Mouse (Mus musculus): ENCODE measurements at regions not wholly inside any gene's neighbourhood (a gene's known extent, or its start where the extent isn't known, plus 50 kb on each side); places are given as distances from the start of the nearest gene placed in this dataset.

DNA sequence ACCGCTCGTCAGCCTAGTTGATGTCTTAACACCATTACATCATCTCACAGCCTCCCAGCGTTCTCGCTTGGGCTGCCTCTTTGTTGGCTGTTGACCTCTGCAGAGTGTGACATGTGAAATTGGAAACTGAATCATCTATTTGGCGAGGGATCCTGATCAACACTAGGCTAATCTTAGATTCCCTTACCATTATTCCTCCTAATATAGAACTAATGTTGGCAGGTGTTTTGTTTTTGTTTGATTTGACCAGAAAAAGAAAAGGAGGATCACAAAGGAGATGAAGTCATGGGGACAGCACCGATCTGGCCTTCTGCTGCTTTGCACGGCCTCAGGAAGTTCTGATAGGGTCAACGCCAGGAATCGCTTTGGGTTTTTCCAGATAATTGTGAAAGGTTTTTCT lies 131.0 kb downstream of the Ddx1 start:
- Histone ChIP-seq H3K27me3 (ENCODE audit: insufficient read depth, low read length) (no peaks in the 10 kb centered on the region), H3K4me1 (ENCODE audit: insufficient read depth, low read length) (no peaks in the 10 kb centered on the region), H3K4me2 (ENCODE audit: low read depth, low read length, poor library complexity, severe bottlenecking) (no peak overlapping the region), H3K9me3 (ENCODE audit: low read length) (no peaks in the 10 kb centered on the region), H3K9ac (replicated peaks; ENCODE audit: low read length, poor library complexity, severe bottlenecking) (no peak overlapping the region), H3K4me3 (ENCODE audit: low read depth, low read length) (no peak overlapping the region), H3K36me3 (ENCODE audit: insufficient read depth, low read length) (no peaks in the 10 kb centered on the region), H3K27ac (ENCODE audit: low read depth, low read length) (no peak overlapping the region)
- TF ChIP-seq CTCF (IDR thresholded peaks at IDR 0.05) = no peak
- WGBS = 70% methylated on average over 9 of the region's 9 CpGs
- DNase-seq (ENCODE audit: low spot score) = no peak
- no peak for ATAC-seq (ENCODE audit: low FRiP score)

DNA sequence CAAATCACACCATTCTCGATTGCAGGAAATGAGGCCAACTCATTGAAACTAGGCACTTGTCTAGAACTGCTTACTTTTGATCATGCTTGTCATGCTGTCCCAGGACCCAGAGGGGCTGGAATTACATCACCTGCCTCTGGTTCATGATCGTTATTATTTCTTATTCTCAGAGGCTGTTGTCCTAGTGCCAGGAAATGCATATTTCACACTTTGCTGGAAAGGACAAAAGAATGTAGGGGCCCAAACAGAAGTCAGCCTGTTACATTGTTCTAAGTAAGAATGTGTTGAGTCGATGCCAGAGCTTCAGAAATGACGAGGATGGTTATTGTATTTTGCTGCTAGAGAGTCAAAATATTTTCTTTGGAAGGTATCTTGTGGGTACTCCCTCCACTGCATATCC lies 134.7 kb downstream of the Ddx1 start:
- no peaks in the 10 kb centered on the region for H3K27me3 ChIP-seq (ENCODE audit: insufficient read depth, low read length)
- no peak for TF ChIP-seq CTCF (IDR thresholded peaks at IDR 0.05)
- no peaks in the 10 kb centered on the region for H3K36me3 ChIP-seq (ENCODE audit: insufficient read depth, low read length)
- H3K9me3 ChIP-seq (ENCODE audit: low read length) = no peaks in the 10 kb centered on the region
- H3K4me3 ChIP-seq (ENCODE audit: low read depth, low read length) = no peak overlapping the region
- 67% methylated on average over 4 of the region's 4 CpGs for WGBS
- no peak overlapping the region for H3K9ac ChIP-seq (replicated peaks; ENCODE audit: low read length, poor library complexity, severe bottlenecking)
- DNase-seq (ENCODE audit: low spot score) (no peak), ATAC-seq (ENCODE audit: low FRiP score) (no peak)
- no peak overlapping the region for H3K4me2 ChIP-seq (ENCODE audit: low read depth, low read length, poor library complexity, severe bottlenecking)
- H3K4me1 ChIP-seq (ENCODE audit: insufficient read depth, low read length) = no peaks in the 10 kb centered on the region
- no peak overlapping the region for H3K27ac ChIP-seq (ENCODE audit: low read depth, low read length)

DNA sequence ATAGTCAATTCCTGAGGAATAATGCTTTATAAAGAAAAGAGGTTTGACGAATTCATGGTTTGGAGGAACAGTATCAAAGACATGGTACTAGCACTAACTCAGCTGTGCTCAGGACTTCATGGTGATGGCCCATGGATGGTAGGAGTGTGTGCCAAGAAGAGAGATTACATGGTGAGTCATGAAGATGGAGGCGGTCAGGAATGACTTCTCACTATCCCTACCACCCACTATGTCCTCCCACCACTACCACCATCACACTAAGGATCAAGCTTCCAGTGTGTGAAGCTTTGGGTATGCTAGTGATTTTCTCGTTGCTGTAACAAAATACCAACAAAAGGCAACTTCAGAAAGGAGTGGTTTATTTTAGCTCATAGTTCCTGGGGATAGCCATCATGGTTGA lies 142.1 kb downstream of the Ddx1 start:
- TF ChIP-seq CTCF (IDR thresholded peaks at IDR 0.05) = no peak
- no peak overlapping the region for H3K4me2 ChIP-seq (ENCODE audit: low read depth, low read length, poor library complexity, severe bottlenecking)
- no peaks in the 10 kb centered on the region for H3K9me3 ChIP-seq (ENCODE audit: low read length)
- H3K27ac ChIP-seq (ENCODE audit: low read depth, low read length) = no peak overlapping the region
- H3K27me3 ChIP-seq (ENCODE audit: insufficient read depth, low read length) = no peaks in the 10 kb centered on the region
- H3K4me1 ChIP-seq (ENCODE audit: insufficient read depth, low read length) = 0 out of 2 replicates have a peak, but pooled peaks cover 3% of the 10 kb centered on the region
- DNase-seq (ENCODE audit: low spot score) (no peak), ATAC-seq (ENCODE audit: low FRiP score) (no peak)
- no peak overlapping the region for H3K4me3 ChIP-seq (ENCODE audit: low read depth, low read length)
- no peaks in the 10 kb centered on the region for H3K36me3 ChIP-seq (ENCODE audit: insufficient read depth, low read length)
- WGBS = 84% methylated on average over 3 of the region's 3 CpGs
- H3K9ac ChIP-seq (replicated peaks; ENCODE audit: low read length, poor library complexity, severe bottlenecking) = no peak overlapping the region

DNA sequence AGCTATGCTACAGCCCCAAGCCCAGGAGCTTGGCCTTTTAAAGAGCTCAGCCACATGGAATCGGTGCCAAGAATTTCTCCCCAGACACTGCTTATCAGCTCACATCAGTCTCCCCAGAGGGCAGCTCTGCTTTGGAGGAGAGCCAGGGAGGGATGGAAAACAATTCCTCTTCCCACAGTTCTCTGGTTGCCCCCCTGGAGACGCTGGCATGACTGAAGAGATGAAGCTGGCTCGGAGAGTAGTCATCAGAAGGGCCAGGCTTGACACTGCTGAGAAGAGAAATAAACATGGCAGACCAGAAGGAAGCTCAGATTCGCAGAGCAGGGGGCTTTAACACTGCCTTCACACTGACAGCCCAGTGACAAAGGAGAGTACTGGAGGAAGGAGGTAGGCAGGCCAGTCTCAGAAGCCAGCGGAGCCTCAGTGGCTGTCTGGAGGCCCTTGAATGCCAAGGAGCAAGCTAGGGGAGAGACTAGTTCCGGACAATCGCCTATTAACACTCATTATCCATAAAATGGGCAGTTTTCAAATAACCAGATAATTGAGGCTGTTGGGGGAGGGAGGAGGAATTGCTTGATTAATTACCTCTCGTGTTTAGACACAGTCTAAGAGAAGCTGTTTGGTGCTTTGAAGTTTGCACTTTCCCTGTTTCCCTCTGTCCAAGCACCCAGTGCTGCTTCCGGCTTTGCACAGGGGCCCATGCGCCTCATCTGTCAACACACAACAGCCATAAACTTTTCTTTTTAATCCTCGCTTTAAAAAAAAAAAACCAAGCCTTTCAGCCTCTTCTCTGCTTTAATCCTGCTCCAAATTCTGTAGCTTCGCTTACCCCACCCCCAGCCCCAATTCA lies 148.3 kb downstream of the Ddx1 start:
- Histone ChIP-seq H3K9me3 (ENCODE audit: low read length) (no peaks in the 10 kb centered on the region), H3K27ac (ENCODE audit: low read depth, low read length) (no peak overlapping the region), H3K9ac (replicated peaks; ENCODE audit: low read length, poor library complexity, severe bottlenecking) (no peak overlapping the region), H3K4me3 (ENCODE audit: low read depth, low read length) (no peak overlapping the region), H3K27me3 (ENCODE audit: insufficient read depth, low read length) (no peaks in the 10 kb centered on the region), H3K4me2 (ENCODE audit: low read depth, low read length, poor library complexity, severe bottlenecking) (no peak overlapping the region), H3K4me1 (ENCODE audit: insufficient read depth, low read length) (0 out of 2 replicates have a peak, but pooled peaks cover 3% of the 10 kb centered on the region), H3K36me3 (ENCODE audit: insufficient read depth, low read length) (no peaks in the 10 kb centered on the region)
- ATAC-seq (ENCODE audit: low FRiP score) (no peak), DNase-seq (ENCODE audit: low spot score) (peak; percentile 52)
- TF ChIP-seq CTCF (IDR thresholded peaks at IDR 0.05) = no peak
- WGBS = 36% methylated on average over 12 of the region's 12 CpGs

DNA sequence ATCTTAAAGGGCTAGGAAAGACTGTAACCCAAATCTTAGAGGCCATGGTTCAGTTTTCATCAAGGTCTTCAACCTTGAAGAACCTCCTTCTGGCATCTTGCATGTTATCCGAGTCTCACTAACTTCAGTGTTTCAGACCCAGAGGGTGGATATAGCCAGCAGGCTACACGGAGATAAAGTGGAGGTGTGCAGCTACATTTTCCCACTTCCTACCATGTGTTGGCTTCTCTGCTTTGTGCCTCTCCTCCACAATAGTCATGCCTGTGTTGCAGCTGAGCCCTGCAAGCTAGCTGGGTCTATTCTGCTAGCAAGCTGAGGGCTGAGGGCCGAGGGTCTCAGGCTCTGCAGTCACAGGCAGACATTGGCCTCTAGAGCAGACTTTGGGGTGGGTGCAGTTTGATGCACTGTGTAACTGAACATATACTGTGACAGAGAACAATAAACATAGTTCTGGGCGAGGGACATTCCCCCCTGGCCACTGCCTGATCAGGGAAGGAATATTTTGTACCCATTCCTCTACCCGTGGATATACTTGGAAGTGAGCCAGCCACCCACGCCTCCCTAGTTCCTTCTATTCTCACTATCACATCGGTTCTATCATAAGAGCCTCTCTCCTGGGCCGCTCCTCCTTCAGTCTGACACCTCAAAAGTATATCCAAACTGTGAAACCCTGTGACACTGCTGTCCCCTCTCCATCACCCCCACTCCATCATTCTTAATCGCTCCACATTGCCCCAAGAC lies 152.6 kb upstream of the Mycn start:
- WGBS = 79% methylated on average over 9 of the region's 9 CpGs
- Histone ChIP-seq H3K4me1 (ENCODE audit: insufficient read depth, low read length) (no peaks in the 10 kb centered on the region), H3K4me3 (ENCODE audit: low read depth, low read length) (no peak overlapping the region), H3K4me2 (ENCODE audit: low read depth, low read length, poor library complexity, severe bottlenecking) (no peak overlapping the region), H3K9me3 (ENCODE audit: low read length) (no peaks in the 10 kb centered on the region), H3K27ac (ENCODE audit: low read depth, low read length) (no peak overlapping the region), H3K27me3 (ENCODE audit: insufficient read depth, low read length) (no peaks in the 10 kb centered on the region), H3K36me3 (ENCODE audit: insufficient read depth, low read length) (no peaks in the 10 kb centered on the region), H3K9ac (replicated peaks; ENCODE audit: low read length, poor library complexity, severe bottlenecking) (no peak overlapping the region)
- no peak for TF ChIP-seq CTCF (IDR thresholded peaks at IDR 0.05)
- DNase-seq (ENCODE audit: low spot score) (no peak), ATAC-seq (ENCODE audit: low FRiP score) (no peak)

DNA sequence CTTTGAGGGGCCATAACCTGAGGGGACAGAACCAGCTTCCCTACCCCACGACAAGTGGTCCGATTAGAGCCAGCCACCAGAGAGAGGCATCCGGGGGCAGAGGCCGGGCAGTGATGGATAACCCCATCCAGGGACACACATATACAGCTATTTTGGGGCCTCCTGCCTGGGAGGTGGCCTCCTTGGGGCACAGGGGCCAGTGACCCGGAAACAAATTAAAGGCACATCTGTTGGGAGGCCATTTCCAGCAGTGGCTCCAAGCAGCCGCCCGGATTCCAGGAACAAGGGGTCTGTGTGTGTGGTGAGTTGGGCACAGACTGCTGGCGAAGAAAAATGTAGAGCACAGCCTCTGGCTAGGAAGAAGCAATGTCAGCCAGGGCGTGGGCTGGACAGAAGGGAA lies 144.2 kb upstream of the Mycn start:
- ATAC-seq (ENCODE audit: low FRiP score) (no peak), DNase-seq (ENCODE audit: low spot score) (no peak)
- Histone ChIP-seq H3K4me3 (ENCODE audit: low read depth, low read length) (no peak overlapping the region), H3K9ac (replicated peaks; ENCODE audit: low read length, poor library complexity, severe bottlenecking) (no peak overlapping the region), H3K9me3 (ENCODE audit: low read length) (no peaks in the 10 kb centered on the region), H3K4me1 (ENCODE audit: insufficient read depth, low read length) (no peaks in the 10 kb centered on the region), H3K27ac (ENCODE audit: low read depth, low read length) (no peak overlapping the region), H3K36me3 (ENCODE audit: insufficient read depth, low read length) (no peaks in the 10 kb centered on the region), H3K27me3 (ENCODE audit: insufficient read depth, low read length) (no peaks in the 10 kb centered on the region), H3K4me2 (ENCODE audit: low read depth, low read length, poor library complexity, severe bottlenecking) (no peak overlapping the region)
- no peak for TF ChIP-seq CTCF (IDR thresholded peaks at IDR 0.05)
- WGBS = 87% methylated on average over 9 of the region's 9 CpGs

All from midbrain, postnatal 0 days (tissue).